In the genomic region with DNA sequence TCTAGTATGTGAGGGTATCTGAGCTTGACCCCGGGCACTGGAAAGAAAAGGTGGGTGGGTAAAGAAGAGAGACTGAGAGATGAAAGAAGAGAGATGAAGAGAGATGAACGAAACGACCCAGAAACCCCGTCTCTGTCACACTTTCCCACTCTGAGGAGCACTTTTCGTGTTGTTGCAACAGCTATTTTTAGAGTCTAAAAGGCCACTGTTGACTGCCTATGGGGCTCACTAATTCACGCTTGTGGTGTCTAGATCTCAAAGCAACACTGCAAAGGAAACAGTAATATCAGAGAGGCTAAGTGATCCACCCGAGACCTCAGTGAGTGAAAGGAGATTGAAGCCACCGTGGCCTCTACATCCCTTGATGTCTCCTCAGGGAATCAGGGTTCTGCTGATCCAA, we compare ENCODE assay signal across 17 mouse cellular contexts.
"Had no signal": no experiment of that assay in that cellular context is flagged by ENCODE, and none has a peak within 500 bp of the region (broad histone marks: within the 10 kb centered on the region; RNA-seq: fewer than 3 reads in every experiment).

No protein-coding gene starts in this region.

- H3K4me2 ChIP-seq: limb, embryonic 12.5 days; limb, embryonic 15.5 days; liver, embryonic 11.5 days; lung, embryonic 14.5 days; midbrain, embryonic 13.5 days had no signal

- H3K27ac ChIP-seq: kidney, postnatal 0 days; limb, embryonic 12.5 days; limb, embryonic 15.5 days; liver, embryonic 14.5 days; macrophage; midbrain, embryonic 13.5 days had no signal

- ATAC-seq: liver, postnatal 0 days; lung, postnatal 0 days; midbrain, embryonic 13.5 days; midbrain, embryonic 16.5 days had no signal

- H3K4me3 ChIP-seq: limb, embryonic 12.5 days; limb, embryonic 15.5 days; midbrain, embryonic 13.5 days had no signal

- H3K9ac ChIP-seq: limb, embryonic 12.5 days; limb, embryonic 15.5 days; liver, embryonic 14.5 days; liver, postnatal 0 days; lung, embryonic 14.5 days; midbrain, embryonic 13.5 days had no signal

- DNase-seq: kidney, postnatal 36 days; layer of hippocampus, postnatal 36 days; left cerebral cortex, postnatal 4 days; liver, postnatal 0 days; lung, embryonic 14.5 days; thymus, adult 2 months; thymus, postnatal 14 days; thymus, postnatal 4 days had no signal

- H3K9me3 ChIP-seq: limb, embryonic 12.5 days; limb, embryonic 15.5 days; midbrain, embryonic 13.5 days had no signal

- H3K27me3 ChIP-seq: limb, embryonic 12.5 days; limb, embryonic 15.5 days; midbrain, embryonic 13.5 days had no signal

- H3K4me1 ChIP-seq: limb, embryonic 15.5 days had no signal

- H3K36me3 ChIP-seq: limb, embryonic 12.5 days; limb, embryonic 15.5 days; midbrain, embryonic 13.5 days had no signal
